In genomic region chr5:81832679-81833078, GRCm38 (mm10) we compare ENCODE assay signal across 23 mouse cellular contexts.
DNase-seq lines count a peak whose midpoint lies in the region; ATAC-seq lines count a peak whose summit lies in the region.
"Had no signal": no experiment of that assay in that cellular context is flagged by ENCODE, and none has a peak within 500 bp of the region (broad histone marks: within the 10 kb centered on the region; RNA-seq: fewer than 3 reads in every experiment).

No protein-coding gene starts in this region.

- H3K9ac ChIP-seq in limb, embryonic 13.5 days = no peak overlapping the region
- H3K9ac ChIP-seq in liver, embryonic 12.5 days = no peak overlapping the region
- no peak overlapping the region for H3K9ac ChIP-seq in kidney, embryonic 16.5 days (replicated peaks; ENCODE audit: low read length)
- H3K9ac ChIP-seq: forebrain, embryonic 13.5 days; limb, embryonic 15.5 days; midbrain, embryonic 15.5 days; neural tube, embryonic 12.5 days had no signal

- H3K4me2 ChIP-seq in limb, embryonic 13.5 days (replicated peaks) = no peak overlapping the region
- no peak overlapping the region for H3K4me2 ChIP-seq in liver, embryonic 12.5 days
- no peak overlapping the region for H3K4me2 ChIP-seq in kidney, embryonic 16.5 days (replicated peaks; ENCODE audit: low read depth, low read length)
- H3K4me2 ChIP-seq: forebrain, embryonic 13.5 days; heart, embryonic 11.5 days; limb, embryonic 15.5 days; midbrain, embryonic 15.5 days; neural tube, embryonic 12.5 days had no signal

- DNase-seq in NIH3T3 (ENCODE audit: low read depth) = peak; percentile 84
- peak; percentile 24 for DNase-seq in embryo, embryonic 11.5 days (ENCODE audit: low read depth, low spot score)
- DNase-seq in fibroblast of lung, adult 2 months (ENCODE audit: low read depth) = peak; percentile 15
- DNase-seq in right cerebral cortex, postnatal 36 days (ENCODE audit: low spot score in 2 of 2) = no peak
- DNase-seq: adrenal gland, postnatal 36 days; B cell, adult 2 months; cerebellum, adult 9-10 months; kidney, adult 18-20 months; kidney, postnatal 10 days; lung, postnatal 4 days; retina, postnatal 1 day; right cerebral cortex, postnatal 4 days; thymus, postnatal 14 days had no signal

- peak; percentile 93 for ATAC-seq in limb, embryonic 13.5 days (ENCODE audit: low FRiP score, low read depth)
- no peak for ATAC-seq in liver, embryonic 12.5 days
- ATAC-seq in kidney, embryonic 16.5 days (ENCODE audit: low FRiP score, low TSS enrichment) = no peak
- ATAC-seq: forebrain, embryonic 13.5 days; midbrain, embryonic 15.5 days had no signal

- H3K4me3 ChIP-seq in limb, embryonic 13.5 days = no peak overlapping the region
- no peak overlapping the region for H3K4me3 ChIP-seq in liver, embryonic 12.5 days
- H3K4me3 ChIP-seq in kidney, embryonic 16.5 days (ENCODE audit: low read length) = no peak overlapping the region
- H3K4me3 ChIP-seq: erythroblast, embryonic 14.5 days; forebrain, embryonic 13.5 days; hindbrain, embryonic 10.5 days; limb, embryonic 15.5 days; midbrain, embryonic 15.5 days; neural tube, embryonic 12.5 days had no signal

- peaks cover 5% of the 10 kb centered on the region; the same call in 1 of the 2 replicates for H3K4me1 ChIP-seq in limb, embryonic 13.5 days
- no peaks in the 10 kb centered on the region for H3K4me1 ChIP-seq in liver, embryonic 12.5 days
- no peaks in the 10 kb centered on the region for H3K4me1 ChIP-seq in kidney, embryonic 16.5 days (ENCODE audit: insufficient read depth, low read length)
- H3K4me1 ChIP-seq: forebrain, embryonic 13.5 days; hindbrain, embryonic 10.5 days; limb, embryonic 15.5 days; midbrain, embryonic 15.5 days; neural tube, embryonic 12.5 days had no signal

- H3K27ac ChIP-seq in limb, embryonic 13.5 days = no peak overlapping the region
- H3K27ac ChIP-seq in liver, embryonic 12.5 days = no peak overlapping the region
- H3K27ac ChIP-seq in kidney, embryonic 16.5 days (ENCODE audit: low read length) = no peak overlapping the region
- H3K27ac ChIP-seq: forebrain, embryonic 13.5 days; hindbrain, embryonic 10.5 days; limb, embryonic 15.5 days; midbrain, embryonic 15.5 days; neural tube, embryonic 12.5 days had no signal

- H3K9me3 ChIP-seq in limb, embryonic 13.5 days = peaks cover 8% of the 10 kb centered on the region
- H3K9me3 ChIP-seq in liver, embryonic 12.5 days (replicated peaks) = no peaks in the 10 kb centered on the region
- 0 out of 2 replicates have a peak, but pooled peaks cover 3% of the 10 kb centered on the region for H3K9me3 ChIP-seq in kidney, embryonic 16.5 days (ENCODE audit: low read length)
- H3K9me3 ChIP-seq: forebrain, embryonic 13.5 days; hindbrain, embryonic 10.5 days; limb, embryonic 15.5 days; neural tube, embryonic 12.5 days had no signal

- WGBS in limb, embryonic 13.5 days = 23% methylated on average over 2 of the region's 2 CpGs
- 62% methylated on average over 2 of the region's 2 CpGs for WGBS in liver, embryonic 12.5 days (ENCODE audit: insufficient replicate concordance)
- 82% methylated on average over 2 of the region's 2 CpGs for WGBS in kidney, embryonic 16.5 days

- H3K27me3 ChIP-seq in limb, embryonic 13.5 days = no peaks in the 10 kb centered on the region
- H3K27me3 ChIP-seq in liver, embryonic 12.5 days (replicated peaks) = no peaks in the 10 kb centered on the region
- no peaks in the 10 kb centered on the region for H3K27me3 ChIP-seq in kidney, embryonic 16.5 days (ENCODE audit: insufficient read depth, low read length)
- H3K27me3 ChIP-seq: forebrain, embryonic 13.5 days; limb, embryonic 15.5 days; midbrain, embryonic 15.5 days; neural tube, embryonic 12.5 days had no signal

- H3K36me3 ChIP-seq in limb, embryonic 13.5 days = no peaks in the 10 kb centered on the region
- H3K36me3 ChIP-seq in liver, embryonic 12.5 days = no peaks in the 10 kb centered on the region
- no peaks in the 10 kb centered on the region for H3K36me3 ChIP-seq in kidney, embryonic 16.5 days (ENCODE audit: insufficient read depth, low read length)
- H3K36me3 ChIP-seq: hindbrain, embryonic 10.5 days; limb, embryonic 15.5 days; midbrain, embryonic 15.5 days; neural tube, embryonic 12.5 days had no signal

Comparison
In these comparisons a context has a peak if more than half of its experiments do, and no peak if none do; other contexts are left out.
1. DNase-seq: peak in NIH3T3 (single experiment), embryo, embryonic 11.5 days (single experiment) and fibroblast of lung, adult 2 months (single experiment); none in right cerebral cortex, postnatal 36 days (0 of 2).